Mouse (Mus musculus) lung, embryonic 16.5 days (tissue): ENCODE data around the gene Selenbp1. TPM values are rescaled to one million over a fixed set of nuclear protein-coding genes. Genes with fewer than 3 reads are reported as not detected.
"Not testable (repeated sequence)": the region's sequence is repeated elsewhere in the genome, so short reads cannot be mapped to it uniquely, and the experiment has no call there.

ENCODE experiments used
- ATAC-seq: fragments of 200-750 bp; cut with Nextera tagmentation; 2 replicates; pipeline ENCODE4 v1.8.0; 2017; ENCODE audit warnings: low read depth, mild to moderate bottlenecking, moderate library complexity
- H3K27ac ChIP-seq: fragments of 300-500 bp; sonication (generic); 2 replicates; pipeline ENCODE4 v1.5.1; 2014; ENCODE audit warnings: mild to moderate bottlenecking, control low read depth, low read length
- H3K27me3 ChIP-seq: fragments of 300-500 bp; sonication (generic); 2 replicates; pipeline ENCODE4 v1.6.1; 2014; ENCODE audit warnings: low read depth, low read length, mixed read lengths; ENCODE audit not compliant: control insufficient read depth, insufficient read depth
- H3K36me3 ChIP-seq: fragments of 300-500 bp; sonication (generic); 2 replicates; pipeline ENCODE4 v1.6.1; 2014; ENCODE audit warnings: low read length; ENCODE audit not compliant: control insufficient read depth, insufficient read depth
- H3K4me1 ChIP-seq: fragments of 300-500 bp; sonication (generic); replicated peaks from 2 replicates; pipeline ENCODE4 v1.6.1; 2014; ENCODE audit warnings: low read length, mixed read lengths; ENCODE audit not compliant: control insufficient read depth, insufficient read depth
- H3K4me2 ChIP-seq: fragments of 300-500 bp; sonication (generic); 2 replicates; pipeline ENCODE4 v1.6.1; 2014; ENCODE audit warnings: low read depth, low read length, control low read depth
- H3K4me3 ChIP-seq: fragments of 300-500 bp; sonication (generic); 2 replicates; pipeline ENCODE4 v1.5.1; 2014; ENCODE audit warnings: mild to moderate bottlenecking, low read length, control low read depth
- H3K9ac ChIP-seq: fragments of 300-500 bp; sonication (generic); 2 replicates; pipeline ENCODE4 v1.6.1; 2014; ENCODE audit warnings: low read length, control low read depth
- H3K9me3 ChIP-seq: fragments of 300-500 bp; sonication (generic); 2 replicates; pipeline ENCODE4 v1.6.1; 2016; ENCODE audit warnings: low read length; ENCODE audit not compliant: control insufficient read depth
- WGBS: fragments of 180-500 bp; shearing (Covaris S2); extraction: QIAGEN DNeasy Blood & Tissue Kit; methylation state at CpG from one replicate; pipeline ENCODE4 v1.1.7; 2014; 5-methylcytosine and 5-hydroxymethylcytosine counted together
- polyA plus RNA-seq: library from polyadenylated mRNA; unstranded; fragments of >200 nt; fragmentation: Nextera tagmentation; extraction: Ambion mirVana; gene quantifications from 2 replicates; pipeline ENCODE4 v1.2.1, GENCODE M21; 2015

Selenbp1 gene
- polyA plus RNA-seq, 1 experiment from 2014 or later = 341 TPM

DNA sequence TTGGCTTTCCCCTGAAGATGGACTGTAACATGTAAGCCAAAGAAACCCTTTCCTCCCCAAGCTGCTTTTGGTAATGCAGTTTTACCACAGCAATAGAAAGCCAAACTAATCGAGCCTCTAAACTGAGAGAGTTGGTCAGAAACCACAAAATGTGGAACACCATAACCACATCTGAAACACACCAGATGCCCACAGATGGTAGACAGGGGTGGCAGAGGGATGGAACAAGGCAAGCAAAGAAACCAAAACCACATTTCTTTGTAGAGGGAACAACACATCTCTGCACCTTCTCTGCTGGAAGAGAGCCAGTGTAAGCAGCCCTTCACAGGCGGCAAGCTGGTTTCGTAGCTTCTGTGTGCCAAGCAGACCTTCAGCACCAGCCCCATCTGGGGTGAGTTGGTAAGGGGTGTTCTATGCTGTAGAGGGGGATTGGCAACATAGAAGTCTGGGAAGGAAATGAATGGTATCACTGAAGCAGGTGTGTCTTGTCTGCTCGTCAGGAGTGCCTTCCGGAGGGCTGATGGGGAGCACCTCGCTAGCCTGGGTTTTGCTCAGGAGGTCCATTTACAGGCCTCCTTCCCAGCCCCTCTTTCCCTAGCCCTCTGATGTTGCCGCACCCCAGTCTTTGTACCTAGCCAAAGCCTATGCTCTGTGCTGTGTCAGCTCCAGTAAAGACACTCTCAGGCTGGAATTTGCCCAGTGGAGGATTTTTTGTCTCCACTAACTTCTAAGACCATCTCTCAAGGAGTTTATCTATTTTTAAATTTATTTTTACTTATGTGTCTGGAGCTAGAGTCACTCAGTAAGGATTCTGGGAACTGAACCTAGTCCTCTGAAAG is 16.7 kb upstream of the Selenbp1 start:
- no peaks in the 10 kb centered on the region for H3K27me3 ChIP-seq
- H3K9ac ChIP-seq = no peak overlapping the region
- peak overlapping the region; percentile 79 for H3K27ac ChIP-seq
- 0 out of 2 replicates have a peak, but pooled peaks cover 5% of the 10 kb centered on the region for H3K4me1 ChIP-seq
- no peaks in the 10 kb centered on the region for H3K9me3 ChIP-seq
- no peak overlapping the region for H3K4me2 ChIP-seq
- no peaks in the 10 kb centered on the region for H3K36me3 ChIP-seq
- ATAC-seq = peak; percentile 41; the same call in 1 of the 2 replicates
- WGBS = 63% methylated on average over 7 of the region's 7 CpGs
- no peak overlapping the region for H3K4me3 ChIP-seq

DNA sequence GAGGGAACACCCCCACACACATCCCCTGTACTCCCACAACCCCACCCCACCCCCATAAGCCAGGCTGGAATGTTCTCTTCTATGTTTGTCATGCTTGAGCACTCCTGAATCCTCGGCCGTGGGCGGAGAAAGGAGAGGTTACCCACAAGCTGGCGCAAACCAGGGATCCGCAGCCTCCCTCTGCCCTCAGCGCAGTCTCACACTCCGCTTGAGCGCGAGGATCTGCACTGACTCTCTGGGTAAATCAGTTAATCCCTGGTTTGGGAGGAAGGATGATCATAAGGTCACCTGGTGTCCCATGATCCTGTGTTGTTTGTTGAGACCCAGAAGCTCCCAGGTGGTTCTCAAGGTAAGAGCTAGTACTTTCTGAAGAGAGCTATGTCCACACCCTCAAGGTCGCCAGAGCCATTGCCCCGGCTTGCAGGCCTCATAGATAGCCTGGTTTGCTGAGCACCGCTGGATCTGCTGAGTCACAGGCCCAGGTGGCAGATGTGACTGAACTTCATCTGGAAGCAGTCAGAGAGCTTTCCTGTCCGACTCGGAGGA is 15.0 kb upstream of the Selenbp1 start:
- peak; percentile 84 for ATAC-seq
- peak overlapping the region; percentile 88 for H3K27ac ChIP-seq
- peak overlapping the region; percentile 13; the same call in 1 of the 2 replicates for H3K4me2 ChIP-seq
- peak overlapping the region; percentile 37 for H3K9ac ChIP-seq
- H3K9me3 ChIP-seq = no peaks in the 10 kb centered on the region
- H3K4me3 ChIP-seq = no peak overlapping the region
- H3K27me3 ChIP-seq = no peaks in the 10 kb centered on the region
- 35% methylated on average over 14 of the region's 14 CpGs for WGBS
- no peaks in the 10 kb centered on the region for H3K36me3 ChIP-seq
- H3K4me1 ChIP-seq = 0 out of 2 replicates have a peak, but pooled peaks cover 5% of the 10 kb centered on the region

DNA sequence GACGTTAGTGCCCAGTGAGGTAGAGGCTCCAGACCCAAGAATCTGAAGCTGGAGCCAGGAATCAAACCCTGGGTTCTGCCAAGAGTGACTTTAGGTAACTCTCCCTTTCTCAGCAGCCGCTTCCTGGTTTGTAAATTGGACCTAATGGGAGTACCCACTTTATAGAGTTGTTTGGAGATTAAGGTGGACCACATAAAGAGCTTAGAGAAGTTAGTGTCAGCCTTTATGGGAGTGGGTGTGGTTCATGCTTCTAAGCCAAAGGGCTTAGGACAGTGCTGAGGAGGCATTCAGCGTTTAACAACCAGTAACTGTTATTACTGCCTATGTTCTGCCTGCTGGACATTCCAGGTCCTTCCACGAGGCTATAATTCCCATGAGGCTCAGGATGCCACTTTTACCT is 14.0 kb upstream of the Selenbp1 start:
- 80% methylated on average over 4 of the region's 4 CpGs for whole genome bisulfite sequencing
- no peak for ATAC-seq
- no peaks in the 10 kb centered on the region for H3K36me3 ChIP-seq
- H3K4me3 ChIP-seq = no peak overlapping the region
- 0 out of 2 replicates have a peak overlapping the region, but pooled peaks have one; percentile 13 for H3K27ac ChIP-seq
- no peaks in the 10 kb centered on the region for H3K9me3 ChIP-seq
- no peak overlapping the region for H3K4me2 ChIP-seq
- 0 out of 2 replicates have a peak, but pooled peaks cover 5% of the 10 kb centered on the region for H3K4me1 ChIP-seq
- H3K9ac ChIP-seq = no peak overlapping the region
- H3K27me3 ChIP-seq = no peaks in the 10 kb centered on the region

DNA sequence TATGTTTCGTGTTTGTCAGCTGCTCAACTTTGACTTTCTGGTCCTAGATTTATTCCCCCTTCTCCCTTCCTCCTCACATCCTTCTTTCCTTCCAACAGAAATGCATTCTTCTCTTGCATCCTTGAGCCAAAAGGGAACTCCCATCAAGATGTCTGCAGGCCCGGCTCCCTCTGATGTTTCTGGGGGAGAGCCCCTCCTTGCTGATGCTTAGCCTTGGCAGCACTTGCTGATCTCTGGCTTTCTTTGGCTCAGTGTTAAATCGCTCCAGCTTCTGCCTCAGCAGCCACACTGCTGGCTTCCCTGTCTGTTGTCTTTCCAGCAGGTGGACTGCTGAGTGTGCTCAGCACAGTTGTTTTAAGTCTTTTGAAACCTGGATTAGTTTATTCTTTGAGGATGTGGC is 11.8 kb upstream of the Selenbp1 start:
- H3K4me3 ChIP-seq = no peak overlapping the region
- H3K9ac ChIP-seq = no peak overlapping the region
- no peak overlapping the region for H3K4me2 ChIP-seq
- 46% methylated on average over 3 of the region's 3 CpGs for WGBS
- no peaks in the 10 kb centered on the region for H3K36me3 ChIP-seq
- ATAC-seq = no peak
- H3K27ac ChIP-seq = no peak overlapping the region
- H3K4me1 ChIP-seq = 0 out of 2 replicates have a peak, but pooled peaks cover 5% of the 10 kb centered on the region
- H3K9me3 ChIP-seq = no peaks in the 10 kb centered on the region
- H3K27me3 ChIP-seq = no peaks in the 10 kb centered on the region

DNA sequence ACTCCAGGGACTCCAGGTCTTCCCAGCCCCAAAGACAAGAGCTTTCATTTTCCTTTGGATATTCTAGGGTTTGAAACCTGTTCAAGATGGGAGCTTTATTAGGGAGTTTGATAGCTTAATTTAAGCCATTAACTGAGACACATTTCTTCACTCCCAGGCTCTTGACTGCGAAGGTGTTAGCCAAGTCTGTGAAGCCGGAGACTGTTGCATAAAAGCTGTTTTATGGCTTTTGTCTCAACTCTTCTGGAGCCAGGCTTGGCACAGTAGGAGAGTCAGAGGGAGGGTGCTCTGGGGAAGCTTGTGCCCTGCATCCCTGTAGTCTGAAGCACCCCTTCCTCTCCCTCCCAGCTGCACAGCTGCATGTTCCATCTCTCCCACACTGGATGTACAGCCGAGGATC is 10.5 kb upstream of the Selenbp1 start:
- no peak overlapping the region for H3K27ac ChIP-seq
- WGBS = 49% methylated on average over 3 of the region's 3 CpGs
- 0 out of 2 replicates have a peak, but pooled peaks cover 2% of the 10 kb centered on the region for H3K4me1 ChIP-seq
- H3K36me3 ChIP-seq = no peaks in the 10 kb centered on the region
- no peak for ATAC-seq
- no peak overlapping the region for H3K4me3 ChIP-seq
- H3K9ac ChIP-seq = no peak overlapping the region
- no peaks in the 10 kb centered on the region for H3K27me3 ChIP-seq
- H3K9me3 ChIP-seq = no peaks in the 10 kb centered on the region
- H3K4me2 ChIP-seq = no peak overlapping the region

DNA sequence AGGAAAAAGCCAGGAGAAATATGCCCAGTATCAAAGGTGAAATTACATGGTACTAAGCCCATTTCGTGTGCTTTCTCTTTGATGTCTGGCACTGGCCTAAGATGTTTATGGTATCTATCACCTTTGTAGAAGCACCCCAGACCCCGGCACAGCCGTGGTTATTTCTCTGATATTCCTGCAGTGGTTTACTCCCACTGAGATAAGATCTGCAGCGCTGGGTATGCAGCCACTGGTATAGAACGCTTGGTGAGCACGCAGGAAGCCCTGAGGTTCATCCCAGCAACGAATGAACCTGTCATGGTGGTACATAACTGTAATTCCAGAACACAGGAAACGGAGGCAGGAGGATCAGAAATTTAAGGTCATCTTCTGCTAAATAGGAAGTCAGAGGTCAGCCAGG is 8.2 kb upstream of the Selenbp1 start:
- Histone ChIP-seq H3K9me3 (no peaks in the 10 kb centered on the region), H3K4me2 (no peak overlapping the region), H3K27me3 (no peaks in the 10 kb centered on the region), H3K4me1 (no peaks in the 10 kb centered on the region), H3K27ac (no peak overlapping the region), H3K36me3 (no peaks in the 10 kb centered on the region), H3K4me3 (no peak overlapping the region), H3K9ac (no peak overlapping the region)
- no peak for ATAC-seq
- 41% methylated on average over 8 of the region's 8 CpGs for WGBS

DNA sequence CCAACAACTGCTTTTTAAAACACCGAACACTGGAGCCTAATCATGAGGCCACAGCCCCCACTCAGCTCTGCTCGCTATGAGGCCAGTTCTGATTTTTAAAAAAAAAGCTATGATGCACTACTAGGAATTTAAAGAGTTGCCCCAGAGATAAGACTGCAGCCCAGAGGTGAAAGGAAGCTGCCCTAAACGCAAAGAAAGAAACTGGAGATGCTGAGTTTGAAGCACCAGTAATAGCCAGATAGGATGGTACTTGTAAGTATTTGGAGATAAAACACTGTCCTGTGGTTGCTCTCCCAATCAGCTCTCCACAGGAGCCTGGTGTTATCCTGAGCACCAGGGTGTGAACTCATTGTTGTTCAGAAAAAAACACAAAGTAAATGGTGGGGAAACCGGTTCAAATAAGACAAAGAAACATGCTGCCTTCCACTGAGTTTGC is 6.5 kb upstream of the Selenbp1 start:
- not testable (repeated sequence) for ATAC-seq, H3K4me1 ChIP-seq, H3K9me3 ChIP-seq, H3K27me3 ChIP-seq, H3K4me2 ChIP-seq, H3K36me3 ChIP-seq, H3K9ac ChIP-seq, H3K4me3 ChIP-seq
- 24% methylated on average over 4 of the region's 4 CpGs for WGBS
- H3K27ac ChIP-seq = peak overlapping the region; percentile 43; the same call in 1 of the 2 replicates

DNA sequence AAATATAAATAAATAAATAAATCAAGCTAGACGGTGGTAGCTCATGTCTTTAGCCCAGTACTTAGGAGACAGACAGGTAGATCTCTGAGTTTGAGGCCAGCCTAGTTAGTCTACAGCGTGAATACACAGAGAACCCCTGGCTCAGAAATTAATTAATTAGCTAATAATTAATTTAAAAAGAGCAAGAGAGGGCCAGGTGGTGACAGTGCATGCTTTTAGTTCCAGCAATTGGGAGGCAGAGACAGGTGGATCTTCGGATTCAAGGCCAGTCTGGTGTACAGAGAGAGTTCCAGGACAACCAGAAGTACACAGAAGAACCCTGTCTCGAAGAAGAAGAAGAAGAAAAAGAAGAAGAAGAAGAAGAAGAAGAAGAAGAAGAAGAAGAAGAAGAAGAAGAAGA is 3.9 kb upstream of the Selenbp1 start:
- H3K27ac ChIP-seq, H3K4me3 ChIP-seq, H3K27me3 ChIP-seq, ATAC-seq, H3K9me3 ChIP-seq, H3K4me2 ChIP-seq, H3K36me3 ChIP-seq, H3K9ac ChIP-seq: not testable (repeated sequence)
- peaks cover 12% of the 10 kb centered on the region for H3K4me1 ChIP-seq
- WGBS = 91% methylated on average over 3 of the region's 4 CpGs

DNA sequence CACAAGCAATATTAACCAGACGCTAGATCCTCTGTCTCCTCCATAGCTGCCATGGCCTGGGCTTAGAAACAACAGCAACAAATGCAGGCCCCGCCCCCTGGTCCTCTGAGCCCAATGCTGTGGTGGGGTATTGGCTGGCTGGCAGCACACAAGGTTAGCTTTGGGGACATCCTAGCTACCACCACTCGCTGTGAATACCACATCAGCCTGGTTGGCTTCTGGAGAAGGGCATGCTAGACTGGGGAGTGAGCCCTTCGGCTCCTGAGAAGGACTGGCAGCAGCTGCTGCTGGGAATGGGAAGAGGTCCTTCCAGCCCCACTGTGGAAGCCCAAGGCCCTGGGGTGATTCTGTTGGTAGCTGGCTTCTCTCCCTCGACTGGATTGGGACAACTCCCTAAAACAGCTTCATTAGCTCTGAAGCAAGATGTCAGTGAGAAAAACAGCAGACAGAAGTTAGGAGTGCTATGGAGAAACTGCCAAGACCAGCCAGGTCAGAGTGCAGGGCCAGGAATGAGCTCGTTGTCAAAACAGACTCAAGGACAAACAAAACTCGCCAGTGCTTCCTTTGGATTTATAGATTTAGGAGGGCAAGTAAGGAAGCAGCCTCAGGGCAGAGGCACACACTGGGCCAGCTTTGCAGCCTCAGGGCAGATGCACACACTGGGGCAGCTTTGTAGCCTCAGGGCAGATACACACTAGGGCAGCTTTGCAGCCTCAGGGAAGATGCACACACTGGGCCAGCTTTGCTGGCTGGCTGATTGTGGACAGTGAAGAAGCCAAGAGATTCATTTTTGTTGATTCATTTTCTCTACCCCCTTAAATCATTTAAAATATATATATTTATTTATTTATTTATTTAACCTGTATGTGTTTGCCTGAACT is 2.2 kb upstream of the Selenbp1 start:
- not testable (repeated sequence) for H3K4me3 ChIP-seq, H3K4me2 ChIP-seq, H3K9me3 ChIP-seq, H3K27me3 ChIP-seq, H3K36me3 ChIP-seq, H3K9ac ChIP-seq
- WGBS = 28% methylated on average over 7 of the region's 7 CpGs
- ATAC-seq = peak; percentile 15
- peaks cover 12% of the 10 kb centered on the region for H3K4me1 ChIP-seq
- peak overlapping the region; percentile 83 for H3K27ac ChIP-seq
